Mouse (Mus musculus): ENCODE data around the gene Cyp2a22. TPM values are rescaled to one million over a fixed set of nuclear protein-coding genes. Genes with fewer than 3 reads are reported as not detected.
"Not testable (repeated sequence)": the region's sequence is repeated elsewhere in the genome, so short reads cannot be mapped to it uniquely, and the experiment has no call there.

The Cyp2a22 gene
- total RNA-seq (2022): not detected

DNA sequence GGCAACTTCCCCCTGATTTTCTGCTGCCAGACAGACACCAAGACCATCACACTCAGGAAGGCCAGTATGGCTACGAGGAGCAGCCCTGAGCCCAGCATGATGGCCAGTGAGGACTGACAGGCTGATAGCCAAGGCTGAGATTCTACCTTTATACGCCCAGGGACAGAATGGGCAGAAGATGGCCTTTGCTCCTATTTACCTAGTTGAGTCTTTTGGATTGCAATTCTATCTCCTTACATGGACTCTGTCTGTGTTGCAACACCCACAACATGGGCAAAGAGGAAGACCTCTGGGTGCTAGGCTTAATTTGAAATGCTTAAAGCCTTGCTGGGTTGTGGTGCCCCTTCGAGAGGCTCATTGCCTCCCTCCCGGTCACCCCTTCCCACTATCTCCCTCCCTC, at the start of gene Cyp2a22:
TSS of gene Cyp2a22 (minus strand) at position 123 of the 400 bp plus-strand sequence.
- no peak for DNase-seq (ENCODE audit: low spot score)

DNA sequence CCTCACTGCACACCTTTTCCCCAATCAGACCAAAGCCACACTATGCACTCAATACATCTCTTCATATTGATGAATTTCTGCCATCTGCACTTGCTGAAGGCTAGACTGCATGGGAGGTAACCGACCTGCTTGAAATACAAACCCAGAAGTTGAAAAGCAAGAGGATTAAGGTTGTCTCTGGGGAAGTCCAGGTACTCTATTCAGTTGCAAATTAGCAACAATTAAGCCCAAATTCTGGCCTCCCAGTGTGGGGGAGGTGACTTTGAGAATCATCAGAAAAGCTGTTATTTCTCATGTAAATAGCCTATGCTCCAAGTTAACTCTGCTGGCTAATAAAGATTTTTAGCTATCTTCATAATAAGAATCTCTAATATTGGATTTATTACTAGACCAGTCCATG, 44.0 kb upstream of the Cyp2a22 start:
- not testable (repeated sequence) for DNase-seq (ENCODE audit: low spot score)

DNA sequence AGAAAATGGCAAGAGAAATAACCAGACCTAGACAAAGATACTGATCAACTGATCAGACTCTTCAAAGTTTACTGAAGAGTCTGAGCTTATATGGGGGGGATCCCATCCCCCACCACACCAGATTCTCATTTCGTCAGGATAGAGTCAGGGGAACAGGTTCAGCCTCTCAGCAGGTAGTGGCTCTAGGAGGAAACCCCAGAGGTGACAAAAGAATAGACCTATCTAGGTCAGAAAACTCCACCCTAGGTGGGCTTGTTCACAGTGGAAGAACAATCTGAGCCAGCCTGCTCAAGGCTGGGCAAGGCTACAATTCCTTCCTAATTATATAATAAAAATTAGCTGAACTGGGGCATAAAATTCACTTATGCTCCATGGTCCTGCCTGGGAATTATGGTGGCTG, 43.4 kb upstream of the Cyp2a22 start:
- DNase-seq (ENCODE audit: low spot score): no peak

DNA sequence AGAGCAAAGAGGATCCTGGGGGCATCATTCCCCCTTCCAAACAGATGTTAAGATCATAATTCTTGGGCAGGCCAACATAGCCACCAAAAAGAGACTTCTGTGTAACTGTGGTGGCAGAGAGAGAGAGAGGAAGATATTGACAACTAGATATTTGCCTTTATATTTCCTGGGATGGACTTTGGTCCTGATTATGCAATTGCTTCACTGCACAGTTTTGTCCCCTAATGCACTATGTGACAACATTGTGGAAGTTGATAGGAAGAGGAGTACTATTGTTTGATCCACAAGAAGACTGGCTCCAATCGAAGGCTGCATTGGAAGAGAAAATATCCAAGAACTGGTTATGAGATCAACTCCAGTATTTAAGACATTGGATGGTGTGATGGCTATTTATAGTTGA, 42.8 kb upstream of the Cyp2a22 start:
- not testable (repeated sequence) for DNase-seq (ENCODE audit: low spot score)

DNA sequence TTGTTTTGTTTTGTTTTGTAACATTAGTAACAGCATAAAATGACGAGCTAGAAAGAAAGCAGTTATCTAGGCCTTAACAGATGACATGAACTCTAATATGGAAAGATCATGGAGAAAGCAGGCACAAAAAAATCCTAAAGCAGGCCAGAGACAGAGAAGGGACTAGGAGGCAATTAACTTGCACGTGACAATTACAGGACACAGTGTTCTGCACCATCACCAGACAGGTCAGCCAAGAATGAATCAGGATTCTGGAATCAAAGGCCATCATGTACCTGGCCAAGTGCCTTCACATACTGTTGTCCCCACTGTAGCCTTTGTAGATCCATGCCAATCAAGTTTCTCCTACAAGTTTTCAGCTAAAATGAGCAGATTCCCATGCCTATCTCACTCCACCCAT, 42.3 kb upstream of the Cyp2a22 start:
- not testable (repeated sequence) for DNase-seq (ENCODE audit: low spot score)

DNA sequence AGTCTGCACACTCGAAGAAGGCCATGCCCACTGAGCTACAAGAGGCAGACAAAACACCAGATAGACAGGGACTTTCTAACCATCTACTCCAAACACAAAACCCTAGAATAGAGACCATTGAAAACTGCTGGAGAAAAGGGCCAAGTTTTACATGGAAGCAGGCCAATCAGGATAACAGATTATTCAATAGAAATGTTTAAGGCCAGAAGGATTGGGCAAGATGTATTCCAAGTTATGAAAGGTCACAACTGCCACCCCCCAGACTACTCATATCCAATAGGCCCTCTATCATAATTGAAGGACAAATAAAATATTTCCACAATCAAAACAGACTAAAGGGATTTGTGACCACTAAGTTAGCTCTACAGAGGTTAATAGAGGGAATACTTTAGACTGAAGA, 23.2 kb upstream of the Cyp2a22 start:
- DNase-seq (ENCODE audit: low spot score): not testable (repeated sequence)

DNA sequence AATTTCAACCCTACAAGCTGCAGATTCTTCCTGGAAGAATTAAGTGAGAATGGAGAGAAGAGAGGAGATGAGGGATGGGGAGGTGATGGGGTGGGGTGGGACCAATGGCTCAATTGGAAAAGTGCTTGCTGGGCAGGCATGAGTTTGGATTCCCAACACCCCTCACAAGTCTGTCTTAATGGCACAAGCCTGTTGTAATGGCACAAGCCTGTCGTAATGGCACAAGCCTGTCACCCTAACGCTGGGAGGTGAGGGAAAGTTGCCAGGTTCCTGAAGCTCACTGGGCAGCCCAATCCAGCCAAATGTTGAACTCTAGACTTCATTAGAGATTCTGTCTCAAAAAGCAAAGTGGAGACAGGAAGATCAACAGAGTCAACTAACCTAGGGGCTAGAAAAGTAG, 14.1 kb upstream of the Cyp2a22 start:
- DNase-seq (ENCODE audit: low spot score): not testable (repeated sequence)

DNA sequence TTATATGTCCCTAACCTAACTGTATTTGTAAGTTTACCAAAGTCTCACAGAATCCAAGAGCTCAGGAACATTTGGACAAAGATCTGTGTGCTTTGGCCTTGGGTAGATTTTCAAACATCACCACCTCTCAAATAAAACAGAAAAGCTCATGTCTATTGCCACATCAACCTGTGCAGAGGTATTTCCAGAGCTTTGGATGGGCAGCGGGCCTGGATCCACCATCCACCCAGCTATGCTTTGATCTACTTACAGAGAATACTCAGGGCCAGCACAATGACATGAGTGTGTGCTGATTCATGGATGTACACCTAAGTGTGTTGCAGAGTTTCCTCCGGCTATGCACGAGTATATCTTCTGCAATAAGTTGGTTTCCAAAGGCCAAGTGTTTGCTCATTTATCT, 13.5 kb upstream of the Cyp2a22 start:
- not testable (repeated sequence) for DNase-seq (ENCODE audit: low spot score)

DNA sequence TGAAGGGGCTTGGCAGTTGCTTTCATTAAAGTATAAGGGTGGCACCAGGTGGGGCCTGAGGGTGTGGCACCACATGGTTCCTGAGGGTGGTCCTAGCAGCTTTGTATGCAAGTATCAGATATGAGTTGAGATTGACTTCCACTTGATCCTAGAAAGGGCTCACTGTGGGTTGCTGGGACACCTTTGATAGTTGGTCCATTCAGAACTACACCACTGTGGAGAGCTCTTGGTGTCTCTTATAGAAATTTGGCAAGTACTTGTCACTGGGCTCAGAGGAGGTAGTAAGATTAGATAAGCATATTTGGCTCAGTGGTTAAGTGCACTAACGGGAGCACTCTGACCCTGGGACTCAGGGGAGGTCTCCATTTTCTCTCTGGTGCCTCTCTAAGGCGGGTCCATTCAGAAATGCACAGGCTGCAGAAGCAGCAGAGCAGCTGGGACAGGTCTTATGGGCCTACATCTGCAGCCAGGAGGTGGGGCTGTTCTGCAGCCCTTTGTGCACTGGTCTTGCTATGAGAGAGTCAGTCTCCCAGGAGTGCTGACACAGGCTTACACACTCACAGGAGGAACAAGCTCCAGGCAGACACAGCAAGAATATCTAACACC, 2.2 kb upstream of the Cyp2a22 start:
- not testable (repeated sequence) for DNase-seq (ENCODE audit: low spot score)

DNA sequence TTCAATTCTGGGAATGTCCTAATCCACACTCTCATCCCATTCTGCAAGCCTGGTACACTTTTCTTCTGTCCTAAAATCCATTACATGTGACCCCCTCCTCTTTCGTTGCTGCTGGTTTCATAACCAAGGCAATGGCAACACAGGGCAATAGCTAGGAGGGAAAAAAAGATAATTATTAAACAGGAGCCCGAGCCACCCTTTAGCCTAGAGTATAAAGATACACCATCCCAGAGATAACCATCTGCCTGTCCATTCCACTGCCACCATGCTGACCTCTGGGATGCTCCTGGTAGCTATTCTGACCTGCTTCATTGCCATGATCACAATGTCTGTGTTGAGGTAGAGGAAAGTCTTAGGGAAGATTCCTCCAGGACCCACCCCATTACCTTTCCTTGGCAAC, 22.1 kb downstream of the Cyp2a22 start:
- DNase-seq (ENCODE audit: low spot score): not testable (repeated sequence)

Other genes with a start within 250 kb of the Cyp2a22 start
- not detected for gene Cyp2b19, start 182.2 kb downstream of the Cyp2a22 start, total RNA-seq (2022)
- not detected for gene Cyp2g1, start 130.5 kb downstream of the Cyp2a22 start, total RNA-seq (2022)
- gene Cyp2a5, start 104.1 kb downstream of the Cyp2a22 start, total RNA-seq (2022): 1 to 10 TPM in 1 of 4 experiments, not detected in 3; 2.0 TPM
- not detected for gene Cyp2a12, start 89.7 kb upstream of the Cyp2a22 start, total RNA-seq (2022)
- 1 to 10 TPM in 2 of 4 experiments, under 1 TPM in 2; 0.60 to 6.6 (median 1.4) TPM for gene Cyp2f2, start 180.5 kb upstream of the Cyp2a22 start, total RNA-seq (2022)
- gene Cyp2t4, start 214.3 kb upstream of the Cyp2a22 start, total RNA-seq (2022): not detected
- 10 to 100 TPM; 60.7 to 62.6 (median 62.2) TPM for gene Egln2, start 227.4 kb upstream of the Cyp2a22 start, total RNA-seq (2022)
- 10 to 100 TPM in 3 of 4 experiments, 1 to 10 TPM in 1; 9.4 to 13.5 (median 12.3) TPM for gene Rab4b, start 239.5 kb upstream of the Cyp2a22 start, total RNA-seq (2022)
- gene Gm21983, start 241.7 kb upstream of the Cyp2a22 start, total RNA-seq (2022): not detected
- under 1 TPM in 3 of 4 experiments, not detected in 1; 0.52 to 0.89 (median 0.53) TPM for gene Mia, start 241.8 kb upstream of the Cyp2a22 start, total RNA-seq (2022)